Mouse (Mus musculus) thymus, adult 18-20 months (tissue): ENCODE measurements around the gene Hbq1a.
"Not testable (repeated sequence)": the region's sequence is repeated elsewhere in the genome, so short reads cannot be mapped to it uniquely, and the experiment has no call there.

Experiments
- DNase-seq, 2 experiments: peaks; one replicate each; pipeline ENCODE4 v3.0.0; 2022; ENCODE audit warnings: mixed read lengths in 2 of 2

Hbq1a gene

GRCm38 (mm10) chr11:32285031-32285775 is 14.7 kb upstream of the Hbq1a start:
- DNase-seq, result no peak

GRCm38 (mm10) chr11:32285887-32286286 is 14.0 kb upstream of the Hbq1a start:
- DNase-seq, result not testable (repeated sequence)

GRCm38 (mm10) chr11:32286695-32287492 is 13.0 kb upstream of the Hbq1a start, which contains the start of gene Hbq1b:
Gene Hbq1b (plus strand): TSS chr11:32286965.
- peak; percentile 41 to 48 for DNase-seq

GRCm38 (mm10) chr11:32287493-32287825 is 12.4 kb upstream of the Hbq1a start:
- DNase-seq, result no peak

- DNase-seq, result not testable (repeated sequence)
Observed at GRCm38 (mm10) chr11:32292819-32293218, 7.0 kb upstream of the Hbq1a start.

DNA sequence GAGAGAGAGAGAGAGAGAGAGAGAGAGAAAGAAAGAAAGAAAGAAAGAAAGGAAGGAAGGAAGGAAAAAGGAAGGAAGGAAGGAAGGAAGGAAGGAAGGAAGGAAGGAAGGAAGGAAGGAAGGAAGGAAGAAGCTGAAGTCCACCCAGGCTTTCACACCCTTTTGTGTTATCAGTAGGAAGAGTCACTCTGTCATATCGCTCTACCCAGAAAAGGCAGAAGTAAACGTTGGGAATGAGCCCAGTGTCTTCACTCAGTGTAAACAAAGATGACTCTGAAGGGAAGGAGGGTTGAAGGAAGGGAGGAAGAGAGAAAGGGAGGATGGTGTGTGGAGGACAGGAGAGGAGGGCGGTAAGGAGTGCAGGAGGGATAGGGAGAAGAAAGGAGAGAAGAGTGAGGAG is 6.4 kb upstream of the Hbq1a start:
- not testable (repeated sequence) for DNase-seq

- not testable (repeated sequence) for DNase-seq
Observed at GRCm38 (mm10) chr11:32296203-32296602, 3.7 kb upstream of the Hbq1a start, which contains the start of gene Hba-a2. Gene Hba-a2 (plus strand): TSS chr11:32296489.

GRCm38 (mm10) chr11:32297417-32297816 is 2.5 kb upstream of the Hbq1a start:
- not testable (repeated sequence) for DNase-seq

DNA sequence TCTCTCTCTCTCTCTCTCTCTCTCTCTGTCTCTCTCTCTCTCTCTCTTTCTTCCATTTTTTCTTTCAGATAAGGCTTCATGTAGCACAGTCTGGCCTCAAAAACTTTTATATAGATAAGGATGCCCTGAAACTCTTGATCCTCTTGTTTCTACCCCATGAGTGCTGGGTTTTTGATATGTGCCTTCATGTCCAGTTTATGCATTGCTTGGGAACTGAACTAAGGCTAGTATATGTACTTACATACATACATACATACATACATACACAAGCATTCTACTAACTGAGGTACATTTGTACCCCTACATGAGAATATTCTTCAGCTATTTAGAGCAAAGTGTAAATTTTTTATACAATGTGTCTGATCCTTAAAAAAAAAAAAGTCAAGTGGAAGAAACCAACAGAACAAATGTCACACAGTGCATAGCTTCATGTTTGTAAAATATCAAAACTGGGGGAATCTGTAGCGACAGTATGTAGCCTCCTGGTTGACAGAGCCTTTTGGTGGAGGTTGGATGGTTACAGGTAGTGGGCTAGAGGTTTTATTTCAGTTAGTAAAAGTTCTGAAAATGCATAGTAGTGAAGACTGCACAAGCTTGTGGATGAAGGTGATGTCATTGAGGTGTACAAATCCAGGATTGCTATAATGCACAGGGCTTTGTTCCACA is 1.9 kb upstream of the Hbq1a start:
- DNase-seq, result no peak

DNA sequence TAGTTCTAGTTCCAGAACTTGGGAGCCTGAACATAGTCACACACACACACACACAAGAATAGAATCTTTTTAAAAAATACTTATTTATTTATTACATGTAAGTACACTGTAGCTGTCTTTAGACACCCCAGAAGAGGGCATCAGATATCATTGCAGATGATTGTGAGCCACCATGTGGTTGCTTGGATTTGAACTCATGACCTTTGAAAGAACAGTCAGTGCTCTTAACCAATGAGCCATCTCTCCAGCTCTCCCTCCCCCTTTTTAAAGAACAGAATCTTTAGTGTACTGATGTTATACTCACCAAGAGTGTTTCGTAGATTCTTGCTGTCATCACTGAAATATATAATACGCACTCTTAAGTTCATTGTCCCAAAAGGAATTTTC is 1.3 kb upstream of the Hbq1a start:
- no peak for DNase-seq

- no peak for DNase-seq
Observed at GRCm38 (mm10) chr11:32300279-32301267, 704 bp downstream of the Hbq1a start.

DNA sequence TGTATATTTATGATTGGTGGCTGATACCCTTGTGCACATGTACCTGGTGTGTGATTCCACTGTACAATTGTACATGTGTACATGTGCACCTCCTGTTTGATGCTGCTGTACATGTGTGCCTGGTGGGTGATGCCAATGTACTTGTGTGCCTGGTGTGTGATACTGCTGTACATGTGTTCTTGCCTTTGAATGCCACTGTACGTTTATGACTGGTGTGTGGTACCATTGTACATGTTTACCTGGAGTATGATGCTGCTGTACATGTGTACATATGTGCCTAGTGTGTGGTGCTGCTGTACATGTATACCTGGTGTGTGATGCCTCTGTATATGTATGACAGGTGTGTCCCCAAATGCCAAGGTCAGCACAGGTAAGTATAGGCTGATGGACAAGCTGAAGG is 1.6 kb downstream of the Hbq1a start:
- DNase-seq, result no peak

DNA sequence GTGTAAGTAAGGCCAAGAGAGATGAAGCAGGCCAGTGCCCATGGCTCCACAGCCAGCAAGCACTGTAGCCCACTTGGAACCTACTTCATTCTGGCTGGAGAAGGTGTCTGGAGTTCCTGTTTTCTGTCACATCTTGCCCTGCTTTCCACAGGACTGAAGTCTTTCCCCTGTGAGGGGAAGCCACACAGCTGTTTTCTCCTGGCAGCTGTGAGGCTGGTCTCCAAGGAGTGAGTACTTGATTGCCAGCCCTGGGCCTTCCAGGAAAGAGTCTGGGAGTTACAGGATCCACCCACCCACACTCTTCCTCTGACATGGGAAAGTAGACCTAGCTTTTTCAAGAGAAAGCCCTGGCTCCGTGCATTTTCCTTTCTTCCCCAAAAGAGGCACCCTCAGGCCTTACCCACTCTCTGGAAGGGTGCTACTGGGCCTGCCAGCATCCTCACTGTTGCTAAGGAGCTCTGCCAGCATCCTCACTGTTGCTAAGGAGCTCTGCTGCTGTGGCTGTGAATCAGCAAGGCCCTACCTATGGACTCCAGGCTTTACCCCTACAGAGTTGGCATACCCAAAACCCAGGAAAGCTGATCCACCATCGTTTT is 3.1 kb downstream of the Hbq1a start:
- no peak for DNase-seq

- no peak for DNase-seq
Observed at GRCm38 (mm10) chr11:32303455-32303854, 3.6 kb downstream of the Hbq1a start.

DNA sequence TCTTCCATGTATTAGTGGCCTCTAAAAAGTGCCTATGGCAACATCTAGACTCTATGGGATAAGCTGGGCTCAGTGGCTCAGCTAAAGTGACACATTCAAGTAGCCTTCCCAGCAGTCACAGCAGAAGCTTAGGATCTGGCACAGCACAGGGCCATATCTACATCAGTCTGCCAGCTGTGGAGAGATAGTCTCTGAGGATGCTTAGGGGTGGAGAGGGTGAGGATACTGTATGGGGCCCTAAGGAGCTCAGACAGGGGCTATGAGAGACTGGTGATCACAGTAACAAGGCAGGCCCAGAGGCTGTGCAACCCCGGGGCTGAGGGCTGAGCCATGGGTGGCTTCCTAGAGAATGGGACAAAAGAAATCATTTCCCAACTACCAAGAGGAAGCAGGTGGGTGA is 7.1 kb downstream of the Hbq1a start:
- no peak for DNase-seq

- DNase-seq, result no peak
Observed at GRCm38 (mm10) chr11:32309446-32309845, 9.6 kb downstream of the Hbq1a start.

DNA sequence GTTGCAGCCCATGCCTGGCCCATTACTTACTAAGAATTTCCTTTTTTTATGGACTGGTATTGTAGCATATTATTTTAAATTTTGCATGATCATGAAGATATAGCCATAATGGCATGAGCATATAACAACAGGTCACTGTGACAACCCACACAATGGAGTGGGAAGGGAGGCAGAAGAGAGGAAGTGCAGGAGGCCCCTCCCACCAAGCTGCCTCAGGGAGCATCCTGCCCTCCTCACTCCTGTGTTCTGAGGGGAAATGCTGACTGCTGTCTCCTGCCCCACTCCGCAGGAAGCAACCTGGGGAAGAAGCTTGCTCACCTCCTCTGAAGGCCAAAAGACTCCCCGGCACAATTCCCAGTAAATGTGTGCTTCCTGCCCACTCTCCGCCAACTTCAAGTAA is 10.1 kb downstream of the Hbq1a start:
- no peak for DNase-seq

- no peak for DNase-seq
Observed at GRCm38 (mm10) chr11:32316009-32316408, 16.1 kb downstream of the Hbq1a start.

DNA sequence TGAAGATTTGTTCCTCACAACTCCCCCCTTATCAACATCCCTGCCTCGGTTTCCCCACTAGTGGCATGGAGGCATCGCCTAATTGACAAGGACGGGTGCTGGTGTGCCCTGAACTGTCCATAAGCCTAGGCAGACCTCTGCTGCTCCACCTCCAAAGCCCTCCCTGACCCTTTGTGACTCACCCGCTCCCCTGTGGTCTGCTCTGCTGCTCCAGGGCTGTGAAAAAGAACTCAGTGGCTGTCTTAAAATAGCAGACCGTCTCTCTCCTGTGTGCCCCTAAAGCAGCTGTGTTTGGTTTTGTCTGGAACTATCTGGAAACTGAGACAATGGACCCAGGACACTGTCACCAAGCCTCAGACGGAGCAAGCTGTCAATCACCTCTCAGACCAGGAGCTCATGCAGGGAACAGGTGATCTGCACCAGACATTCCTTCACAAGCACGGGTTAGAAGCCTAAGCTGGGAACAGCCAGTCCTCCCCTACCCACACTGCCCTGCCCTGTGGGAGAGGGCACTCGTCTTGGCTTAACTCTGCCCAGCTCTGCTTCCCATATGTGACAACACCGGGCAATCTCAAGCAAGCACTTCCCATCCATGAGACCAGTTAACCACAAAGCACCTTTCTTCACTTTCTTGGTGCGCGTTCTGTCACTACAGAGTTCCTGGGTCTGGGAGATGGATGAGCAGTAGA is 20.8 kb downstream of the Hbq1a start:
- DNase-seq, result no peak

GRCm38 (mm10) chr11:32321196-32321565 is 21.3 kb downstream of the Hbq1a start:
- peak; percentile 16 to 24 for DNase-seq

- peak; percentile 51 to 56 for DNase-seq
Observed at GRCm38 (mm10) chr11:32324609-32325008, 24.7 kb downstream of the Hbq1a start.
